Mouse (Mus musculus): ENCODE data around the gene Klhl42. TPM values are rescaled to one million over a fixed set of nuclear protein-coding genes. Genes with fewer than 3 reads are reported as not detected.

The Klhl42 gene
- polyA plus RNA-seq, 2 experiments = 1.9 to 2.0 TPM

DNA sequence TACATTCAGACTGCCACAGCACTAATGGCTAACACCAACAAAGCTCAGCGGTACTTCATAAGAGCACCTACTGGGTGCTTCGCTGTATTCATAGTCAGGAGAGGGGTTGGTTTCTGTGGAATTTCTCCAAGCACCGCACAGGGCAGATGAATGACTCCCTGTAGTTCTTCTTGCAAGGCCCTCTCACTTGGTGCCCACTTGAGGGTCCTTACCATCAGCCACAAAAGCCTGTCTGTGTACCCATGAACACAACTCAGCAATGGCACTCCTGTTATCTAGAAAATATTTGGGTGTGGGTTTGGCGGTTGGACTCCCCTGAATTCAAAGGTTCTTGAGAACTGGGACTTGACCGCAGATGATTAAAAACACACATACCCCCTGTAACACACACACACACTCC, 53.5 kb downstream of the Klhl42 start:
- TF ChIP-seq EP300 (IDR thresholded peaks at IDR 0.05; ENCODE audit: low read depth) (no peak), CTCF (IDR thresholded peaks at IDR 0.05; ENCODE audit: low read depth) (no peak)
- H3K27me3 ChIP-seq (ENCODE audit: control insufficient read depth, insufficient read depth, low read length) = no peaks in the 10 kb centered on the region
- no peaks in the 10 kb centered on the region for H3K36me3 ChIP-seq (replicated peaks; ENCODE audit: control insufficient read depth, insufficient read depth, low read depth)
- H3K9me3 ChIP-seq (ENCODE audit: control insufficient read depth, low read length) = no peaks in the 10 kb centered on the region
- ATAC-seq (ENCODE audit: insufficient read depth) (no peak), DNase-seq (ENCODE audit: low read depth in 3 of 3, low spot score in 3 of 3) (no peak)
- H3K4me2 ChIP-seq (ENCODE audit: low read depth) = no peak overlapping the region
- no peak overlapping the region for H3K4me3 ChIP-seq (ENCODE audit: insufficient read depth in 1 of 2, low read depth in 2 of 2, low read length in 2 of 2)
- H3K4me1 ChIP-seq (replicated peaks; ENCODE audit: control insufficient read depth in 2 of 2, insufficient read depth in 2 of 2, low read length in 1 of 2) = no peaks in the 10 kb centered on the region
- H3K9ac ChIP-seq (replicated peaks) = no peak overlapping the region
- 74% methylated on average over 5 of the region's 5 CpGs for WGBS (ENCODE audit: insufficient replicate concordance)
- no peak overlapping the region for H3K27ac ChIP-seq

DNA sequence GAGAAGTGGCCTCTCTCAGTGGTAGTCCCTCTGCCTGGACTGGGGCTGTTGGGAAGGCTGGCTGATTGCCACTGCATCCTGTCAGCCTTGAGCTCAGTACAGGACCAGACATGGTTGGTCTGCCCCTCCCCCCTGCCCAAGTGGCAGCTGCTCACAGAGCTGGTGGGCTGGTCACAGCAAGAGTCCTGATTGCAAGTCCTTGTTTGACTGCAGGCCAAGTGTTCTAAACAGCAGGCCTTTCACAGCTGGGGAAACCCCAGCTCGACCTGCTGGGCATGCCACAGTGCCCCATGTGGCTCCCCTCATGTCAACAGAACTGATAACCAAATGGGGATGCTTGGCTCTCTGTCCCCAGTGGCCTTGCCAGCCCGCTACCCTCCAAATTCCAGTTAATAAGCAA, 54.1 kb downstream of the Klhl42 start:
- Histone ChIP-seq H3K36me3 (replicated peaks; ENCODE audit: control insufficient read depth, insufficient read depth, low read depth) (no peaks in the 10 kb centered on the region), H3K9me3 (ENCODE audit: control insufficient read depth, low read length) (no peaks in the 10 kb centered on the region), H3K4me1 (replicated peaks; ENCODE audit: control insufficient read depth in 2 of 2, insufficient read depth in 2 of 2, low read length in 1 of 2) (no peaks in the 10 kb centered on the region), H3K4me2 (ENCODE audit: low read depth) (no peak overlapping the region), H3K27ac (no peak overlapping the region), H3K4me3 (ENCODE audit: insufficient read depth in 1 of 2, low read depth in 2 of 2, low read length in 2 of 2) (no peak overlapping the region), H3K9ac (replicated peaks) (no peak overlapping the region), H3K27me3 (ENCODE audit: control insufficient read depth, insufficient read depth, low read length) (no peaks in the 10 kb centered on the region)
- 32% methylated on average over 2 of the region's 2 CpGs for WGBS (ENCODE audit: insufficient replicate concordance)
- no peak for DNase-seq (ENCODE audit: low read depth in 3 of 3, low spot score in 3 of 3)
- TF ChIP-seq EP300 (IDR thresholded peaks at IDR 0.05; ENCODE audit: low read depth) (no peak), CTCF (IDR thresholded peaks at IDR 0.05; ENCODE audit: low read depth) (no peak)
- no peak for ATAC-seq (ENCODE audit: insufficient read depth)

DNA sequence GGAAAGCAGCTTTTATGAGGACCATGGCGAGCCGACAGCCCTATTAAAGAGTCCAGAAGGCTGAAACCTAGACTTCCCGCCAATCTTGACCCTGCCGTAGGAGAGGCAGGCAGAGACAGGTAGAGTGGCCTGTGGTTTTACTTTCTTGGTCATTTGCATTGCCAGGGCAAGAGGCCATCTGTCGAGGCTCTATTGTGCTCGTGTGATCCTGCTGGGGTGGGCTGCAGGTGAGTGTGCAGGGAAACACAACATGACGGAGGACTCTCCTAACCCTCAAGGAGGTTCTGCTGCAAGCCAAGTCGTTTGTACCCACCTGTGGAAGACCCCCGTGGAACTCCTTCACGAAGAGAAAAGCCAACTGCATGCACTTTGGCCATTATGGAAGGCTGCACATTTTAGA, 54.6 kb downstream of the Klhl42 start:
- Histone ChIP-seq H3K27me3 (ENCODE audit: control insufficient read depth, insufficient read depth, low read length) (no peaks in the 10 kb centered on the region), H3K27ac (no peak overlapping the region), H3K36me3 (replicated peaks; ENCODE audit: control insufficient read depth, insufficient read depth, low read depth) (no peaks in the 10 kb centered on the region), H3K4me3 (ENCODE audit: insufficient read depth in 1 of 2, low read depth in 2 of 2, low read length in 2 of 2) (no peak overlapping the region), H3K4me2 (ENCODE audit: low read depth) (no peak overlapping the region), H3K4me1 (replicated peaks; ENCODE audit: control insufficient read depth in 2 of 2, insufficient read depth in 2 of 2, low read length in 1 of 2) (no peaks in the 10 kb centered on the region), H3K9me3 (ENCODE audit: control insufficient read depth, low read length) (no peaks in the 10 kb centered on the region), H3K9ac (replicated peaks) (no peak overlapping the region)
- no peak for TF ChIP-seq CTCF (IDR thresholded peaks at IDR 0.05; ENCODE audit: low read depth)
- TF ChIP-seq EP300 (IDR thresholded peaks at IDR 0.05; ENCODE audit: low read depth) = no peak
- DNase-seq (ENCODE audit: low read depth in 3 of 3, low spot score in 3 of 3) = no peak
- ATAC-seq (ENCODE audit: insufficient read depth) = no peak
- 57% methylated on average over 10 of the region's 10 CpGs for WGBS (ENCODE audit: insufficient replicate concordance)

DNA sequence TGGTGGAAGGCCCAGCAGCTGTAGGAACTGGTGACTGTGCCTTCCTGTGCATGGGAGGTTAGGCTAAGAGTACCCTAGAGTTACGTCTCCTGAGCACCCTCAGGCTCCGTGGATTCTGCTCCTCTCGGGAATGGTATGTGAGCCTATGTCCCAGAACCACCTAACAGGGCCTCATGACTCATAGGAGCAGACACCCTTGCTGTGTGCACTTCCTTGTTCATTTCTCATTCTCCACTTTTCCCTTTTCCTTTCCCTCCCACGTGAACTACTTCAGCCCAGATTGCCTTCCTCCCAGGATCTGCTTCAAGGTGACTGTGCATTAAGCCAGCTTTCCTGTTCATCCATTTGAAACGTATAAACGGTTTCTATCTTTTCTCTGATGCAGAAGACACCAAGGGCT, 59.9 kb downstream of the Klhl42 start:
- Histone ChIP-seq H3K27me3 (ENCODE audit: control insufficient read depth, insufficient read depth, low read length) (no peaks in the 10 kb centered on the region), H3K4me1 (replicated peaks; ENCODE audit: control insufficient read depth in 2 of 2, insufficient read depth in 2 of 2, low read length in 1 of 2) (no peaks in the 10 kb centered on the region), H3K4me2 (ENCODE audit: low read depth) (no peak overlapping the region), H3K36me3 (replicated peaks; ENCODE audit: control insufficient read depth, insufficient read depth, low read depth) (no peaks in the 10 kb centered on the region), H3K9me3 (ENCODE audit: control insufficient read depth, low read length) (no peaks in the 10 kb centered on the region), H3K4me3 (ENCODE audit: insufficient read depth in 1 of 2, low read depth in 2 of 2, low read length in 2 of 2) (no peak overlapping the region), H3K27ac (no peak overlapping the region), H3K9ac (replicated peaks) (no peak overlapping the region)
- TF ChIP-seq EP300 (IDR thresholded peaks at IDR 0.05; ENCODE audit: low read depth) = no peak
- TF ChIP-seq CTCF (IDR thresholded peaks at IDR 0.05; ENCODE audit: low read depth) = no peak
- DNase-seq (ENCODE audit: low read depth in 3 of 3, low spot score in 3 of 3) (no peak), ATAC-seq (ENCODE audit: insufficient read depth) (no peak)
- WGBS (ENCODE audit: insufficient replicate concordance) = 55% methylated on average over 6 of the region's 6 CpGs

DNA sequence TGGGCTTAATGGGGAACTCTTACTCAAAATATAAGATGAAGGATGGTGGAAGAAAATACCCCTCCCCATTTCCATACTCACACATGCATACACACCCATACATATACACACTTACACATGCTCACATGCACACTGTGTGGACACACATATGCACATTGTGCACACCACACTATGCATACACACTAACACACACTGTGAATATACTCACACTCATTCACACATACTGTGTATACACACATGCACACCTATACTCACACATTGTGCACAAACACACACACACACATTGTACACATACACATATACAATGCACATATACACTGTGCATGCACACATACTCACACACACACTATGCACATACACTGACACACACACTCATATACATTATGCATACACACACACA, 60.7 kb downstream of the Klhl42 start:
- TF ChIP-seq EP300 (IDR thresholded peaks at IDR 0.05; ENCODE audit: low read depth) = no peak
- no peak for TF ChIP-seq CTCF (IDR thresholded peaks at IDR 0.05; ENCODE audit: low read depth)

DNA sequence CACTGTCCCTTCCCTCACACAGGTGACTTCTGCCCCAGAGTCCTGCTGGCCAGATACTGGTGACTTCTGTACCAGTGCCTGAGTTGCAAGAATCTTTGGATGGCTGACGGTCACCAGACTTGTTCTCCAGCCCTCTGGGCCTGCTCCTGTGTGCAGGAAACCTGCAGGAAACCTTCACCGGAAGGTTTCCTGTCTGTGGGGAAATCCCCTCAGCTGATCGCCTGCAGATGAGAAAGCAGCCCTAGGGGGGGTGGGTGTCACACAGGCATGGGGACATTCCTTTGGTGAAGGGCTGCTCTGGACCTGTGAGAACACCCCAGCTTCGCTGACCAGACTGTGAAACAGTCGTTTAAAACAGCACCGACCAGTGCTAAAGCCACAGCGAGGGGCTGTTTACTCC, 63.9 kb downstream of the Klhl42 start:
- ATAC-seq (ENCODE audit: insufficient read depth) (no peak), DNase-seq (ENCODE audit: low read depth in 3 of 3, low spot score in 3 of 3) (no peak)
- Histone ChIP-seq H3K27ac (no peak overlapping the region), H3K9ac (replicated peaks) (no peak overlapping the region), H3K4me2 (ENCODE audit: low read depth) (no peak overlapping the region), H3K4me3 (ENCODE audit: insufficient read depth in 1 of 2, low read depth in 2 of 2, low read length in 2 of 2) (no peak overlapping the region), H3K36me3 (replicated peaks; ENCODE audit: control insufficient read depth, insufficient read depth, low read depth) (no peaks in the 10 kb centered on the region), H3K4me1 (replicated peaks; ENCODE audit: control insufficient read depth in 2 of 2, insufficient read depth in 2 of 2, low read length in 1 of 2) (no peaks in the 10 kb centered on the region), H3K27me3 (ENCODE audit: control insufficient read depth, insufficient read depth, low read length) (no peaks in the 10 kb centered on the region), H3K9me3 (ENCODE audit: control insufficient read depth, low read length) (no peaks in the 10 kb centered on the region)
- WGBS (ENCODE audit: insufficient replicate concordance) = 37% methylated on average over 7 of the region's 7 CpGs
- no peak for TF ChIP-seq CTCF (IDR thresholded peaks at IDR 0.05; ENCODE audit: low read depth)
- TF ChIP-seq EP300 (IDR thresholded peaks at IDR 0.05; ENCODE audit: low read depth) = no peak

More for the DNA sequence above, 60.7 kb downstream of the Klhl42 start:
- no peak overlapping the region for H3K9ac ChIP-seq (replicated peaks)
- ATAC-seq (ENCODE audit: insufficient read depth) (no peak), DNase-seq (ENCODE audit: low read depth in 3 of 3, low spot score in 3 of 3) (no peak)
- no peaks in the 10 kb centered on the region for H3K4me1 ChIP-seq (replicated peaks; ENCODE audit: control insufficient read depth in 2 of 2, insufficient read depth in 2 of 2, low read length in 1 of 2)
- no peak overlapping the region for H3K4me2 ChIP-seq (ENCODE audit: low read depth)
- H3K27ac ChIP-seq = no peak overlapping the region
- no peaks in the 10 kb centered on the region for H3K27me3 ChIP-seq (ENCODE audit: control insufficient read depth, insufficient read depth, low read length)
- no peaks in the 10 kb centered on the region for H3K36me3 ChIP-seq (replicated peaks; ENCODE audit: control insufficient read depth, insufficient read depth, low read depth)
- H3K9me3 ChIP-seq (ENCODE audit: control insufficient read depth, low read length) = no peaks in the 10 kb centered on the region
- H3K4me3 ChIP-seq (ENCODE audit: insufficient read depth in 1 of 2, low read depth in 2 of 2, low read length in 2 of 2) = no peak overlapping the region
